Mouse (Mus musculus) ES-Bruce4 (cell line): ENCODE data around the gene Hipk2.

Experiments
- CTCF ChIP-seq: IDR thresholded peaks from one replicate; pipeline ENCODE4 v1.8.1; 2011; ENCODE audit warnings: low read depth, low read length
- EP300 ChIP-seq: IDR thresholded peaks from 2 replicates; pipeline ENCODE4 v1.6.1; 2011; ENCODE audit warnings: low read depth, low read length; ENCODE audit not compliant: insufficient read depth

- TF ChIP-seq CTCF (no peak), EP300 (no peak)
Observed at GRCm38 (mm10) chr6:38759922-38760620, 115.9 kb downstream of the Hipk2 start.
